Mouse (Mus musculus): Measurements from ENCODE around the gene Nt5dc2. TPM values are rescaled to one million over a fixed set of nuclear protein-coding genes. Genes with fewer than 3 reads are reported as not detected.

The Nt5dc2 gene
- polyA plus RNA-seq, 1 experiment from 2014 or later: 64.0 TPM

DNA sequence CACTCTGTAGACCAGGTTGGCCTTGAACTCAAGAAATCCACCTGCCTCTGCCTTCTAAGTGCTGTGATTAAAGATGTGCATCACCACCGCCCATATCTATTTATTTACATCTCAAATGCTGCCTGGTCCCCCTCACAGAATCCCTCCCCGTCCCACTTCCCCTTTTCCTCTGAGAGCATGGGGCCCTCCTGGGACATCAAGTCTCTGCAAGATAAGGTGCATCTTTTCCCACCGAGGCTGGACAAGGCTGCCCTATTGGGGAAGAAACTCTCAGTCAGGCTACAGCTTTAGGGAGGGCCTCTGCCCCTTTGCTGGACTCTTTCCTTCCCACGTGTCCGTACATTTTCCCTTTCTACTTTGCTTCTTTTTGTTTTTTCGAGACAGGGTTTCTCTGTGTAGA lies 38.7 kb downstream of the Nt5dc2 start:
- no peak overlapping the region for H3K4me3 ChIP-seq (ENCODE audit: inconsistent target)
- peaks cover 95% of the 10 kb centered on the region for H3K79me2 ChIP-seq (ENCODE audit: inconsistent target)
- peaks cover 37% of the 10 kb centered on the region; the same call in 1 of the 2 replicates for H3K36me3 ChIP-seq (ENCODE audit: inconsistent target)
- peak overlapping the region; percentile 100 for H3K27ac ChIP-seq
- 37% methylated on average over 6 of the region's 6 CpGs for WGBS (ENCODE audit: missing documents)

DNA sequence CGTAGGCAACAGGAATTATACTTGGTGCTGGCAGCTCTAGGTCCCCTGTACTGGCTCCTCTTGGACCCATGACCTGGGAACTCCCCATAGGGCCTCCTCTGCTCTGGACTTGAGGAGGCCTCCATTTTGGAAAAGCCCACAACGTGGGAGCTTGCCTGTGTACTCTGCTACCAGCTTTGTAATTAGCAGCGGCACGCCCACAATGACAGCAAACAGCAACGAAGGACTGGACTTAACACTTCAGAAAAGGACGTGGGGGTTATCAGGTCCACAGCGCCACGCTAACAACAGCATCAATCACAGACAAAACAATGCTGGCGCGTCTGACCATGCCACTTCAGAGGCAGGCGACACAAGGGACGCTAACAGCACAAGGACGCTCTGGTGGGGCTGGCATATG lies 40.1 kb downstream of the Nt5dc2 start:
- Histone ChIP-seq H3K4me3 (ENCODE audit: inconsistent target) (no peak overlapping the region), H3K27ac (peak overlapping the region; percentile 100), H3K36me3 (ENCODE audit: inconsistent target) (peaks cover 49% of the 10 kb centered on the region; the same call in 1 of the 2 replicates), H3K79me2 (ENCODE audit: inconsistent target) (peaks cover 94% of the 10 kb centered on the region)
- 92% methylated on average over 13 of the region's 13 CpGs for WGBS (ENCODE audit: missing documents)

DNA sequence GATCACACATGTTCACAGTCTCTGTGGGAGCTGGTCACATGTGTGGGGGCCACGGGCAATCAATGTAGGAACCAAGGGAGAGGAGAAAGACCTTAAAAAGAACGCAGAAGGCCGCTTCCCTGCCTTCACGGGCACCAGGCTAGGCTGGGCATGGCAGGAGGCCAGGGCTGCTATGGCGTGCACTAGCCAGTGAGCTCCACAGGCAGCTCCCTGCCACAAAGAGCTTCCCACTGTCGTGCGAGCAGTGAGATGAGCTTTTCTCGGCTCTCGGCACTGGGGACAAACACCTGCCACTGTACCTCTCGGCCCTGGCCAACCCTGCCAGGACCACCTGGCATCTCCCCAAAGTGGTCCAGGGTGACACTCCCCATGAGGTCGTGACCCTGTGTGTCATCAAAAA lies 40.5 kb downstream of the Nt5dc2 start:
- 94% methylated on average over 11 of the region's 11 CpGs for WGBS (ENCODE audit: missing documents)
- peaks cover 53% of the 10 kb centered on the region; the same call in 1 of the 2 replicates for H3K36me3 ChIP-seq (ENCODE audit: inconsistent target)
- H3K79me2 ChIP-seq (ENCODE audit: inconsistent target): peaks cover 97% of the 10 kb centered on the region
- H3K27ac ChIP-seq: peak overlapping the region; percentile 100
- no peak overlapping the region for H3K4me3 ChIP-seq (ENCODE audit: inconsistent target)

DNA sequence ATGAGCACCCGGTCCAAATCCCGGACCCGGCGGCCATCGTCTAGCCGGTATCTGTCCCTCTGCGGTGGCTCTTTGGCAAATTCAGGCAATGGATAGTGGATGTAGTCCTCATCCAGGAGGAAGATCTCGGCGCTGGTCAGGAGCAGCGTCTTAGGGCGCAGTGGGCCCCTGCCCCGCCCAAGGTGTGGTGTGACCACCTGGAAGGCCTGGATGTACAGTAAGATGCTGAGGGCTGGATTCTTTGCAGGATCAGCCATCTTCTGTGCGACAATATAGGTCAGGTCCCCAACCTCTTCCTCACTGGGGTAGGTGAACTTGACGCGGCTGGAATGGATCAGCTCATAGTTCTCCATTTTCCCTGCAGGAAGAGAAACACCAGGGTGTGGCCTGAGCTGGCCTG lies 41.0 kb downstream of the Nt5dc2 start:
- 96% methylated on average over 15 of the region's 15 CpGs for WGBS (ENCODE audit: missing documents)
- no peak overlapping the region for H3K4me3 ChIP-seq (ENCODE audit: inconsistent target)
- H3K36me3 ChIP-seq (ENCODE audit: inconsistent target): peaks cover 56% of the 10 kb centered on the region
- peak overlapping the region; percentile 100 for H3K27ac ChIP-seq
- H3K79me2 ChIP-seq (ENCODE audit: inconsistent target): peaks cover 97% of the 10 kb centered on the region

DNA sequence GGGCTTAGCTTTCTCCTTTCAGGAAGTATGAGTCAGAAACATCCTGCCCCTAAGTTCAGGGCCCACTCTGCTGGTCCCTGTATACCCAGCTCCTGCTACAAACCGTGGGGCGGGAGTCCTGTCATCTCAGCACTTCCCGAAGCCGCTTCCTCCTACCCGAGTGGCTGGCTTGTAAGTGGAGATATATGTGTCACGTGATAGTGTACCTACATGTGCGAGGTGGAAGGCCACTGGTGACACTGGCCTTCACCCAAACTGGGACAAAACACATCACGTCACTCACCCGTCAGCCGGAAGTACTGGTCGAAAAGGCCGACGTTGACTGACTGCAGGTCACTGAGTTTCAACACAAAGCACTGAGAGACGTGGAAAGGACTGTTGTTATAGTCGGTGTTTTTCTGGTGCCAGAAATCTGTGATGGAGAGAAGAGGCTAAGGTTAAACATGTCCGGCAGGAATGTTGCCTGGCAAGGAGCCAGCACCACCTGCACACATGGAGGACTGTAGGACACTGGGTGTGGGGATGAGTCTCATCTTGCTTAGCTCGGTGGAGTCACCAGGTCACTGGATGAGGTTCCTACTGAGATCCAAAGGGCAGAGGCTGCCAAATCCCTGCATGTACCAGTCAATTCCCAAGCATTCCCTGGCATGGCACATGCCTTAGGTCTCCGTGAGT lies 42.1 kb downstream of the Nt5dc2 start:
- Histone ChIP-seq H3K36me3 (ENCODE audit: inconsistent target) (peaks cover 67% of the 10 kb centered on the region), H3K27ac (peak overlapping the region; percentile 100), H3K4me3 (ENCODE audit: inconsistent target) (no peak overlapping the region), H3K79me2 (ENCODE audit: inconsistent target) (peaks cover 97% of the 10 kb centered on the region)
- 78% methylated on average over 16 of the region's 18 CpGs for WGBS (ENCODE audit: missing documents)

DNA sequence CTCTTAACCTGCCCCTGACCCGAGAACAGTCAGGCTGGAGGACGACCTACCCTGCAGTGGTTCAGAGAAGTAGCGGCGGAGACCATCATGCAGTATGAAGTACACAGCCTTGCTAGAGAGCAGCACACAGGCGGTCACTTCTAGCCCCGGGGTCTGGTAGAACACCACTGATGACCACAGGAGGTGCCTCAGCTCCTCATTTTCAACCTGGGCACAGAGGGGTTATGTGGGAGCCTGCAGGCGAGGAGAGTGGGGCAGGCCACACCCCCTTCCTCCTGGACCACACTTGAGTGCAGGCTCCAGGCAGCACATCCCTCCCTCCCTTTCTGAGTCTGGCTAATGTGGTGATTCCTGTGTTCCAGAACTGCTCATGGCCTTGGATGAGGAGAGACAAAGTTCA lies 42.7 kb downstream of the Nt5dc2 start:
- peaks cover 97% of the 10 kb centered on the region for H3K79me2 ChIP-seq (ENCODE audit: inconsistent target)
- H3K36me3 ChIP-seq (ENCODE audit: inconsistent target): peaks cover 73% of the 10 kb centered on the region
- no peak overlapping the region for H3K4me3 ChIP-seq (ENCODE audit: inconsistent target)
- 90% methylated on average over 7 of the region's 7 CpGs for WGBS (ENCODE audit: missing documents)
- peak overlapping the region; percentile 100 for H3K27ac ChIP-seq

DNA sequence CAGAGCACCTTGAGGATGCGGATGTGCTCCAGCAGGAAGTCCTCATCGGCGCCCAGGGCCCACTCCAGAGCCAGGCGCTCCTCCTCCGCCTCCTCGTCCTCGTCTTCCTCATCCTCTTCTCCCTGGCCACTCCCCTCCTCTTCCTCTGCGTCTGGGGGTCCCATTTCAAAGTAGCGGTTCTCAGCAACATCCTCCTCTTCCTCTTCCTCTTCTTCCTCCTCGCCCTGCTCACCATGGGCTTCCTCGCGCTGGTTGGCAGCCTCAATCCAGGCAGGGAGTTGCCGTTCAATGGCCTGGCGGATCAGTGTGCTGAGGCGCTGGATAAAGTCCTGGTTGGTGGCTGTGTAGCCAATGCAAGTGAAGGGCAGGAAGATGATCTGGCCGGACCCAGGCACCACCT lies 46.4 kb downstream of the Nt5dc2 start:
- peaks cover 97% of the 10 kb centered on the region for H3K79me2 ChIP-seq (ENCODE audit: inconsistent target)
- no peak overlapping the region for H3K4me3 ChIP-seq (ENCODE audit: inconsistent target)
- peaks cover 80% of the 10 kb centered on the region for H3K36me3 ChIP-seq (ENCODE audit: inconsistent target)
- WGBS (ENCODE audit: missing documents): 94% methylated on average over 7 of the region's 16 CpGs
- H3K27ac ChIP-seq: no peak overlapping the region

DNA sequence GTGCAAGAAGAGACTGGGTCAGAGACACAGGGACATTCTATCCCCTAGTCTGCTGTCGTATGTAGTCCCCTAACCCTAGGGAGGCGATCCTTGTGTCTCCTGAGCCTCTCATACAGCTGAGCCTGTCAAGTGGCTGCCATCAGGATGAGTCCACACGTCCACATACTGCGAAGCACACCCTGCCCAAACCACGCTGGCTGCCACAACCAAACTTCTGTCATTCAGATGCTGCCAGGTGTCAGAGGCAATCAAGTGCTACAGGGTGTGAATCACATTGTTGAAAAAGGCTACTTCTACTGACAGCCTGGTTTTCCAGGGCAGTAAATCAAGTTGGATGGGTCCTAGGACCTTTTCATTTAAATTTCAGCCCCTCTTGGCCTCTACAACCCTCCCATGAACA lies 46.9 kb downstream of the Nt5dc2 start:
- 99% methylated on average over 5 of the region's 5 CpGs for WGBS (ENCODE audit: missing documents)
- Histone ChIP-seq H3K27ac (no peak overlapping the region), H3K36me3 (ENCODE audit: inconsistent target) (peaks cover 79% of the 10 kb centered on the region), H3K4me3 (ENCODE audit: inconsistent target) (no peak overlapping the region), H3K79me2 (ENCODE audit: inconsistent target) (peaks cover 97% of the 10 kb centered on the region)

DNA sequence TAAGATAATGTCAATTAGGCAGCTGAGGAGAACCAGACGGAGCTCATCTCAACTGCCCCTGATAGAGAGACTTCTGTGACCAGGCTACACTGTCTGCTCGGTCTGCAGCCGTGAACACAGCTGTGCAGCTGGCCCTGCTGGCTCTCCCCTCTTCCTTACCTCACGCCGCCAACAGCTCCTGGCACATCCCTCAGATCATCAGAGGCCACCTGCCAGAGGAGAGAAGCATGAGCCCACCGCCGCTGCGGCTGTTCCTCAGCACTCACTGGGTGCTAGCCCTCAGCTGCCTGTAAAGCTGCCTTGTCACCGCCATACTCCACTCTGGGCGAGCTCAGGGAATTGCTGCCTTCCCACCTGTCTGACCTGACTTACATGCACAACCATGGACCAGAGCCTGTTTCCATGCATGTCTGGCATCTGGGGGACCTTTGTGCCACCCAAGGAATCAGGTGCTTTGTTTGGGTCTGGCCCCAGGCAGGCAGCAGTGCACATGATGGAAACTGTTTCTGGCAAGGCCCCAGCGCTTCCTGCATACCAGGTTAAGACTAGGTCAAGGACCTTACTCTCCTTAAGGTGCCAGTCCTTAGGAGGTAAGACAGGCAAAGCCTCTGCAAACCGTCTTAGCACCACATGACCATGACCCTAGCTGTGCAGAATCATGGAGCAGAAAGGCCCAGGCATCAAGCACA lies 49.0 kb downstream of the Nt5dc2 start:
- 96% methylated on average over 9 of the region's 12 CpGs for WGBS (ENCODE audit: missing documents)
- peaks cover 80% of the 10 kb centered on the region for H3K79me2 ChIP-seq (ENCODE audit: inconsistent target)
- H3K27ac ChIP-seq: peak overlapping the region; percentile 100
- peaks cover 64% of the 10 kb centered on the region for H3K36me3 ChIP-seq (ENCODE audit: inconsistent target)
- no peak overlapping the region for H3K4me3 ChIP-seq (ENCODE audit: inconsistent target)

DNA sequence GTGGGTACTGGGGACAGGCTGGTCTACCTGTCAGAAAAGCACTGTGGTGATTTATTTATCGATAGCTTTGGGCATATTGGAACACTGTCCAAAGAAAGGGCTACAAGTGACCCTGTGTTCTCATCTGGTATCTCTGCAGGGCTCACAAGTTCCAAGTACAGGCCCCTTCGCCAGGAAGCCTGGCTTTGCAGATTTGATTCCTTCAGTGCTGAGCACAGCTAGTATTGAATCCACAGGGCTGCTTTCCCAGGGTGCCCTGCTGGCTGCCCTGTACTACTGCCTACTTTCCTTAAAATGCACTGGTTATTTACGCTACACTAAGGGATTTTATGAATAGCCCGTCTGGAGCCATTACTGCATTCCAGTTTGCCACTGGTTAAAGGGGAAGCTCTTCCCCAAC lies 50.7 kb downstream of the Nt5dc2 start:
- 77% methylated on average over 4 of the region's 4 CpGs for WGBS (ENCODE audit: missing documents)
- H3K36me3 ChIP-seq (ENCODE audit: inconsistent target): peaks cover 56% of the 10 kb centered on the region

DNA sequence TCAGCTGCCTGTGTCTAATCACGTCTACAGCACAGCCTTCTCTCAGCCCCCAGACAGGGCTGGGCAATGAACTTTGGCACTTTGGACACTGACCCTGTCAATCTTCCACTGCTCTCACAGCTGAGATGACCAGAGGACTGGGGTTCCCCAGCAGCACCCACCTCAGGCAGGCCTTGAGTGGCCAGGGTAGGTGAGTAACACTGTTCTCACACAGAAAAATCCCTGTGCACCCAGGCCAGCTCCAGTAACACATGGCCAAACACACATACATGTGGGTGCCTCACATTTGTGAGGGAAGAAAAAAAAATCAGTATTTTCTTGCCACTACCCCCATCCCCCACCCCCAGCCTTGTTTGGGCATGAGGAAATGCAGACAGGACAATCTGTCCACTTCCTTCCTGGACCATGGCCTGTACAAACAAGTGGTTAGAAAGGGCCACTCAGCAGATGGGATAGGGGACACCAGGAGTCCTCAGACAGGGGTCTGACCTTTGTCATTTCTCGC lies 52.0 kb downstream of the Nt5dc2 start:
- WGBS (ENCODE audit: missing documents): 83% methylated on average over 2 of the region's 2 CpGs
- H3K4me3 ChIP-seq (ENCODE audit: inconsistent target): no peak overlapping the region
- H3K79me2 ChIP-seq (ENCODE audit: inconsistent target): peaks cover 73% of the 10 kb centered on the region
- peak overlapping the region; percentile 100 for H3K27ac ChIP-seq
- peaks cover 55% of the 10 kb centered on the region; the same call in 1 of the 2 replicates for H3K36me3 ChIP-seq (ENCODE audit: inconsistent target)

More for the DNA sequence above, 50.7 kb downstream of the Nt5dc2 start:
- peak overlapping the region; percentile 100 for H3K27ac ChIP-seq
- H3K79me2 ChIP-seq (ENCODE audit: inconsistent target): peaks cover 73% of the 10 kb centered on the region
- no peak overlapping the region for H3K4me3 ChIP-seq (ENCODE audit: inconsistent target)

DNA sequence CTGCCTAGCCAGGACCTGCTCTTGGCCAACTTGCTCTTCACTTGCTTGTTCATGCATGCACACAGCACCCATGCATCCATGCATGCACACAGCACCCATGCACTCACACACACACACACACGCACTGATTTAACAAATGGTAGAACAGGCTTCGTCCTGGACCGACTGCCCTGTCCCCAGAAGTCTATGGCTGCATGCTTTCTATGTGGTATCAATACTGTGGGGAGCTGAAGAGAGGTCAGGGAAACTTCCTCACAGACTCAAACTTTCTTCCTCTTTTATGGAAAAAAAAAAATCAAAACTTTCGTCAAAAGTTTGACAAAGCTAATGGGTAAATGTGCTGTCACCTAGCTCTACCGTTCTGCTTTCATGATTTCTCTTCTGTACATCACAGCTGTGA lies 52.7 kb downstream of the Nt5dc2 start:
- peak overlapping the region; percentile 100 for H3K27ac ChIP-seq

DNA sequence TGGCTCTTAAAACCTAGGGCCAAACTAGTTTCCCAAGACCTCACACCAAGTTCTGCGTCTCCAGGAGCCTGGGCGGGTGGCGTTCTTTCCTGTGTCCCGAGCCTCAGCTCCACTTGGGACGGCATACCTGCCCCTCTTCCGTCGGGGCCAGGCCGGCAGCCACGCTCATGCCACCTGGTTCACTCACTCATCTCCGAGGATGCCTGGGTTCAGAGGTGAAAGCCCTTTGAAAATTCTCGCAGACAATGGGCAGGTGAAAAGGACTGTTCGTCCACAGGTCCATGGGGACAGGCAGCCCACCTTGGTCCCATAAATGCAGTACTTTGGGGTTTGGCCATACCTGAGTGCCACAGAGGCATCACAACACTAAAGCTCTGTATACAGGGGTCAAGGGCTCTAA lies 53.3 kb downstream of the Nt5dc2 start:
- Histone ChIP-seq H3K27ac (peak overlapping the region; percentile 100), H3K79me2 (ENCODE audit: inconsistent target) (peaks cover 63% of the 10 kb centered on the region), H3K4me3 (ENCODE audit: inconsistent target) (no peak overlapping the region), H3K36me3 (ENCODE audit: inconsistent target) (peaks cover 41% of the 10 kb centered on the region; the same call in 1 of the 2 replicates)
- WGBS (ENCODE audit: missing documents): 92% methylated on average over 12 of the region's 12 CpGs

More for the DNA sequence above, 52.7 kb downstream of the Nt5dc2 start:
- Histone ChIP-seq H3K36me3 (ENCODE audit: inconsistent target) (peaks cover 47% of the 10 kb centered on the region; the same call in 1 of the 2 replicates), H3K79me2 (ENCODE audit: inconsistent target) (peaks cover 70% of the 10 kb centered on the region), H3K4me3 (ENCODE audit: inconsistent target) (no peak overlapping the region)
- 31% methylated on average over 5 of the region's 5 CpGs for WGBS (ENCODE audit: missing documents)

DNA sequence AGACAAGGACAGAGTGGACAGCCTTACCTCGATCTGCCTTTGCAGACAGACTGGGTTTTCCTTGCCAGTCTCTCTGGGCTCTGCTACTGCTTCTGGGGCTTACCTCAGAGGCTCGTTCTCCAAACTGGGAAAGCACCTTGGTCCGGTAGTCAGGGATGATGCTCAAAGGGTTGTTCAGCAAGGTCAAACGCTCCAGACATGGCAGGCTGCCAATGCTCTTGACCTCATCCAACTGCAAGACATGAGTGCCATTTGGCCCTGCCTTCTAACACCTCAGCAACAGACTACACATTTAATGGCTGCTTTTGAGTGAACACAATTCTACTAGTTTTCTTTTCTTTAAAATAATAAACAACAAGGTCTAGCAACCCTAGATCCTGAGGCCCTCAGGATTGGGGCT lies 55.8 kb downstream of the Nt5dc2 start:
- H3K79me2 ChIP-seq (ENCODE audit: inconsistent target): peaks cover 54% of the 10 kb centered on the region
- H3K27ac ChIP-seq: peak overlapping the region; percentile 100
- 98% methylated on average over 4 of the region's 4 CpGs for WGBS (ENCODE audit: missing documents)
- H3K4me3 ChIP-seq (ENCODE audit: inconsistent target): no peak overlapping the region
- peaks cover 38% of the 10 kb centered on the region for H3K36me3 ChIP-seq (ENCODE audit: inconsistent target)

Data from macrophage (primary cell).